Comparison of ENCODE assay signal across 25 mouse cellular contexts in genomic region chr19:20834895-20835294, GRCm38 (mm10).
A peak's percentile ranks its signal among the peaks of the same experiment; 100 is the strongest.
DNase-seq lines count a peak whose midpoint lies in the region; ATAC-seq and TF ChIP-seq lines count a peak whose summit lies in the region.
"Had no signal": no experiment of that assay in that cellular context is flagged by ENCODE, and none has a peak within 500 bp of the region (broad histone marks: within the 10 kb centered on the region; RNA-seq: fewer than 3 reads in every experiment).

No protein-coding gene starts in this region.

- no peaks in the 10 kb centered on the region for H3K4me1 ChIP-seq in kidney, postnatal 0 days (replicated peaks; ENCODE audit: insufficient read depth, low read length)
- no peaks in the 10 kb centered on the region for H3K4me1 ChIP-seq in neural tube, embryonic 15.5 days
- H3K4me1 ChIP-seq: forebrain, embryonic 10.5 days; forebrain, embryonic 15.5 days had no signal

- no peak overlapping the region for H3K4me2 ChIP-seq in kidney, postnatal 0 days (ENCODE audit: low read length)
- no peak overlapping the region for H3K4me2 ChIP-seq in neural tube, embryonic 15.5 days
- H3K4me2 ChIP-seq: forebrain, embryonic 15.5 days; heart, embryonic 12.5 days; heart, embryonic 15.5 days; hindbrain, embryonic 14.5 days had no signal

- no peak overlapping the region for H3K4me3 ChIP-seq in kidney, postnatal 0 days (replicated peaks; ENCODE audit: low read depth, low read length)
- no peak overlapping the region for H3K4me3 ChIP-seq in neural tube, embryonic 15.5 days (replicated peaks)
- H3K4me3 ChIP-seq: forebrain, embryonic 10.5 days; forebrain, embryonic 15.5 days; heart, embryonic 12.5 days; heart, embryonic 15.5 days; hindbrain, embryonic 10.5 days had no signal

- H3K27me3 ChIP-seq in kidney, postnatal 0 days (ENCODE audit: insufficient read depth, low read length) = no peaks in the 10 kb centered on the region
- no peaks in the 10 kb centered on the region for H3K27me3 ChIP-seq in neural tube, embryonic 15.5 days (replicated peaks)
- H3K27me3 ChIP-seq: forebrain, embryonic 15.5 days; heart, embryonic 12.5 days; heart, embryonic 15.5 days had no signal

- no peaks in the 10 kb centered on the region for H3K9me3 ChIP-seq in kidney, postnatal 0 days (replicated peaks; ENCODE audit: low read length)
- no peaks in the 10 kb centered on the region for H3K9me3 ChIP-seq in neural tube, embryonic 15.5 days (replicated peaks)
- H3K9me3 ChIP-seq: forebrain, embryonic 10.5 days; forebrain, embryonic 15.5 days; heart, embryonic 15.5 days; hindbrain, embryonic 10.5 days had no signal

- WGBS in kidney, postnatal 0 days = 8% methylated on average over 1 of the region's 1 CpGs
- 17% methylated on average over 1 of the region's 1 CpGs for WGBS in neural tube, embryonic 15.5 days

- no peak overlapping the region for H3K27ac ChIP-seq in kidney, postnatal 0 days
- H3K27ac ChIP-seq in neural tube, embryonic 15.5 days (replicated peaks) = no peak overlapping the region
- H3K27ac ChIP-seq: forebrain, embryonic 10.5 days; forebrain, embryonic 15.5 days; heart, embryonic 15.5 days; hindbrain, embryonic 10.5 days; hindbrain, embryonic 14.5 days; hindbrain, postnatal 0 days had no signal

- H3K9ac ChIP-seq in kidney, postnatal 0 days (ENCODE audit: low read depth, low read length) = no peak overlapping the region
- H3K9ac ChIP-seq in neural tube, embryonic 15.5 days (replicated peaks) = no peak overlapping the region
- H3K9ac ChIP-seq: forebrain, embryonic 15.5 days; heart, embryonic 12.5 days; heart, embryonic 15.5 days; hindbrain, embryonic 14.5 days had no signal

- no peaks in the 10 kb centered on the region for H3K36me3 ChIP-seq in kidney, postnatal 0 days (ENCODE audit: insufficient read depth, low read length)
- no peaks in the 10 kb centered on the region for H3K36me3 ChIP-seq in neural tube, embryonic 15.5 days
- H3K36me3 ChIP-seq: forebrain, embryonic 10.5 days; forebrain, embryonic 15.5 days; heart, embryonic 12.5 days; heart, embryonic 15.5 days; hindbrain, embryonic 10.5 days had no signal

- peak; percentile 28 for DNase-seq in kidney, postnatal 0 days (ENCODE audit: low spot score)
- no peak for DNase-seq in kidney, adult 9 months
- peak; percentile 60 for DNase-seq in retina, postnatal 1 day
- DNase-seq in retina, embryonic 14.5 days (ENCODE audit: low spot score) = no peak
- DNase-seq in adrenal gland, adult (ENCODE audit: inconsistent age in 2 of 2, low spot score in 1 of 2) = no peak
- DNase-seq: adrenal gland, postnatal 10 days; adrenal gland, postnatal 36 days; cerebellum, adult 11 months; cerebellum, adult 2 months; cerebellum, adult 9-11 months; cerebellum, postnatal 25 days; gastrocnemius, postnatal 25 days; heart, adult 18-20 months; heart, postnatal 10 days; heart, postnatal 36 days had no signal

- TF ChIP-seq CTCF in kidney, postnatal 0 days (IDR thresholded peaks at IDR 0.05; ENCODE audit: low read depth) = no peak

- no peak for ATAC-seq in kidney, postnatal 0 days (replicated peaks; ENCODE audit: low FRiP score, low read depth)
- ATAC-seq in neural tube, embryonic 15.5 days (ENCODE audit: low FRiP score) = peak; percentile 41; the same call in 1 of the 2 replicates
- ATAC-seq: CD4-positive, CD25-positive, alpha-beta regulatory T cell, adult 4 months; forebrain, embryonic 15.5 days; hindbrain, postnatal 0 days; inflammation-experienced regulatory T-cells, adult 6 months had no signal

Comparison
In these comparisons a context has a peak if more than half of its experiments do, and no peak if none do; other contexts are left out.
1. DNase-seq: peak in kidney, postnatal 0 days (single experiment) and retina, postnatal 1 day (single experiment); none in kidney, adult 9 months (single experiment), retina, embryonic 14.5 days (single experiment) and adrenal gland, adult (0 of 2).